Mouse (Mus musculus) stomach, embryonic 16.5 days (tissue): Measurements from ENCODE around the gene Cdh13. TPM values are rescaled to one million over a fixed set of nuclear protein-coding genes. Genes with fewer than 3 reads are reported as not detected.

ENCODE experiments used
- ATAC-seq: fragments of 200-750 bp; cut with Nextera tagmentation; 2 replicates; pipeline ENCODE4 v1.8.0; 2017; ENCODE audit warnings: moderate number of reproducible peaks, moderate TSS enrichment; ENCODE audit not compliant: insufficient read depth, low FRiP score
- H3K27ac ChIP-seq: fragments of 300-500 bp; sonication (generic); 2 replicates; pipeline ENCODE4 v1.5.1; 2014; ENCODE audit warnings: low read length
- H3K27me3 ChIP-seq: fragments of 300-500 bp; sonication (generic); 2 replicates; pipeline ENCODE4 v1.6.1; 2014; ENCODE audit warnings: low read length, control low read depth, mixed read lengths; ENCODE audit not compliant: control insufficient read depth, insufficient read depth
- H3K36me3 ChIP-seq: fragments of 300-500 bp; sonication (generic); 2 replicates; pipeline ENCODE4 v1.6.1; 2014; ENCODE audit warnings: low read length; ENCODE audit not compliant: control insufficient read depth, insufficient read depth
- H3K4me1 ChIP-seq: fragments of 300-500 bp; sonication (generic); 2 replicates; pipeline ENCODE4 v1.6.1; 2014; ENCODE audit warnings: low read length, control low read depth, mixed read lengths; ENCODE audit not compliant: control insufficient read depth, insufficient read depth
- H3K4me2 ChIP-seq: fragments of 300-500 bp; sonication (generic); 2 replicates; pipeline ENCODE4 v1.6.1; 2014; ENCODE audit warnings: low read depth, low read length, mixed read lengths
- H3K4me3 ChIP-seq: fragments of 300-500 bp; sonication (generic); replicated peaks from 2 replicates; pipeline ENCODE4 v1.5.1; 2014; ENCODE audit warnings: mild to moderate bottlenecking, low read length
- H3K9ac ChIP-seq: fragments of 300-500 bp; sonication (generic); 2 replicates; pipeline ENCODE4 v1.6.1; 2014; ENCODE audit warnings: low read length
- H3K9me3 ChIP-seq: fragments of 300-500 bp; sonication (generic); replicated peaks from 2 replicates; pipeline ENCODE4 v1.6.1; 2016; ENCODE audit warnings: low read length, control low read depth; ENCODE audit not compliant: control insufficient read depth
- WGBS: fragments of 180-500 bp; shearing (Covaris S2); extraction: QIAGEN DNeasy Blood & Tissue Kit; methylation state at CpG from one replicate; pipeline ENCODE4 v1.1.7; 2014; 5-methylcytosine and 5-hydroxymethylcytosine counted together
- polyA plus RNA-seq: library from polyadenylated mRNA; unstranded; fragments of >200 nt; fragmentation: Nextera tagmentation; extraction: Ambion mirVana; gene quantifications from 2 replicates; pipeline ENCODE4 v1.2.1, GENCODE M21; 2015

The Cdh13 gene
- polyA plus RNA-seq, 1 experiment from 2014 or later = 19.9 TPM

DNA sequence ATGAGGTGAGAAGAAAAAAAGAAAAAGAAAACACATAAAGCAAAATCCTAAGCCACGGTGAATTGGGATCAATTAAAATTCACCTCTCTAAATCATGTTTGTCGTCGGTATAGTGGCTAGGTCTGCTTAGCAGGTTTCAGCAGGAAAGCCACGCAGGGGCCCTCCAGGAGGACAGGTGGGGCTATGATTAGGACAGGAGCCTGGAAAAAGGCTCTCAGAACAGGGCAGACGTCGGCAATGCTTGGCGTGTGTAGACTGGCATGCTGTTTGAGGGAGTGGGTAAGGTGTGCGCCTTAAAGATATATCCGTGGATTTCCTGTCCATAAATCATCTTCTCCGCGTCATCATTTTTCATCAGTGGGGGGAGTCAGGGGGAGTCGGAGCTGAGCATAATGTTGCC is 32.9 kb downstream of the Cdh13 start:
- 44% methylated on average over 12 of the region's 12 CpGs for WGBS
- Histone ChIP-seq H3K4me3 (no peak overlapping the region), H3K27ac (peak overlapping the region; percentile 66), H3K27me3 (no peaks in the 10 kb centered on the region), H3K4me1 (0 out of 2 replicates have a peak, but pooled peaks cover 2% of the 10 kb centered on the region), H3K4me2 (no peak overlapping the region), H3K9me3 (no peaks in the 10 kb centered on the region), H3K9ac (no peak overlapping the region), H3K36me3 (no peaks in the 10 kb centered on the region)
- 0 out of 2 replicates have a peak, but pooled peaks have one; percentile 59 for ATAC-seq

DNA sequence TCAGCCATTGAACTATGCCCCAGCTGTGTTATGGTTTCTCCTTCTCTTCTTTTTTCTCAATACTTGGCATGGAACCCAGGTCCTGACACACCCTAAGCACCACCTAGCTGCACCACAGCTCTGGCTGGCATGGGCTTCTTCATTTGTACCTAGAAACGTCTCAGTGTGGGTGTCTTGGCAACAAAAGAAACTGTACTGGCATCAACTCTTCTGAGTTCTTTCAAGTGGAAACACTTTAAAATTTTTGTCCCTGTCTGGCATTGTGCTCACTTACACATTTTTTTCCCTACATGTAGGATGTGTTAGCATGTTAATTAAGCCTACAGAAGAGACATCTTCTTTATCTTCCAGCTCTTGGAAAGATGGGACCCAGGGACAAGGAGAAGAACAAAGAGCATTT is 37.0 kb downstream of the Cdh13 start:
- 77% methylated on average over 1 of the region's 1 CpGs for WGBS
- ATAC-seq = no peak

DNA sequence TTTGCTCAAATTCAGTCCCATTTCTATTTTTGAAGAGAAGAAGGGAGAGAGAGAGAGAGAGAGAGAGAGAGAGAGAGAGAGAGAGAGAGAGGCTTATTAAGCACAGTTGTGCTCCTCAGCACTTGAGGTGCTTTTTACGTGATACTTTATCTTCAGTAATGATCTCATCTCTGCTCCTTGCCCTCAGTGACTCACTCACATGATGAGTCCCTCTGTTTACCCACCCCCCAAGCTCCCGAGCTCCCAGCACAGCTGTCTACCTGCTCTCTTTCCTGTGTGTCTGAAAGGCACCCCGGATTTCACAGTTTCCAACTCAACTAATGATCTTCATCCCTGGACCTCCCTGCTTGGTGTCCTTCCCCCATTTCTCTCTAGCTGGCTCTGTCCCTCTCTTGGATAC is 39.9 kb downstream of the Cdh13 start:
- H3K4me2 ChIP-seq = no peak overlapping the region
- H3K9me3 ChIP-seq = no peaks in the 10 kb centered on the region
- H3K27ac ChIP-seq = no peak overlapping the region
- no peak overlapping the region for H3K4me3 ChIP-seq
- no peak for ATAC-seq
- H3K9ac ChIP-seq = no peak overlapping the region
- no peaks in the 10 kb centered on the region for H3K4me1 ChIP-seq
- WGBS = 44% methylated on average over 3 of the region's 3 CpGs
- no peaks in the 10 kb centered on the region for H3K36me3 ChIP-seq
- no peaks in the 10 kb centered on the region for H3K27me3 ChIP-seq

More for the DNA sequence above, 37.0 kb downstream of the Cdh13 start:
- Histone ChIP-seq H3K27me3 (no peaks in the 10 kb centered on the region), H3K4me2 (no peak overlapping the region), H3K36me3 (no peaks in the 10 kb centered on the region), H3K9ac (no peak overlapping the region), H3K9me3 (no peaks in the 10 kb centered on the region), H3K4me1 (no peaks in the 10 kb centered on the region), H3K27ac (no peak overlapping the region), H3K4me3 (no peak overlapping the region)

DNA sequence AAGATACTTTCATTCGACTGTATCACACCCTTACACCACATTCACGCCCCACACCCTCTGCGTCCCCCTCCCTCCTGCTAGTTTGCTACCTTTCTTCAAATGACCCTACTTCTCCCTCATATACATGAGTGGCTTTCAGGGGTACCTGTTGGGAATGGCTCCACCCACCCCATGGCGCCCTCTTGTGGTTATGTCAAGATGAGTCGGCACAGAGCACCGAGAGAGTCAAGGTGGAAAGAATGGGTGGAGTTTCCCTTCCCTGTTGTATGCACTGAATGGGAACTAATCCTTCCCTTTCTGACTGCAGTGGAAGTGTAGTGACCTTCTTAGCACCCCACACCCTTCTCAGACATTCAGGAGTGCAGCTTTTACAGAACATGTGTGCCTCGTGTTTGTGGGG is 51.4 kb downstream of the Cdh13 start:
- Histone ChIP-seq H3K4me3 (no peak overlapping the region), H3K9me3 (no peaks in the 10 kb centered on the region), H3K27me3 (no peaks in the 10 kb centered on the region), H3K9ac (no peak overlapping the region), H3K4me1 (no peaks in the 10 kb centered on the region), H3K4me2 (no peak overlapping the region), H3K27ac (no peak overlapping the region), H3K36me3 (no peaks in the 10 kb centered on the region)
- 79% methylated on average over 7 of the region's 7 CpGs for WGBS
- ATAC-seq = no peak

DNA sequence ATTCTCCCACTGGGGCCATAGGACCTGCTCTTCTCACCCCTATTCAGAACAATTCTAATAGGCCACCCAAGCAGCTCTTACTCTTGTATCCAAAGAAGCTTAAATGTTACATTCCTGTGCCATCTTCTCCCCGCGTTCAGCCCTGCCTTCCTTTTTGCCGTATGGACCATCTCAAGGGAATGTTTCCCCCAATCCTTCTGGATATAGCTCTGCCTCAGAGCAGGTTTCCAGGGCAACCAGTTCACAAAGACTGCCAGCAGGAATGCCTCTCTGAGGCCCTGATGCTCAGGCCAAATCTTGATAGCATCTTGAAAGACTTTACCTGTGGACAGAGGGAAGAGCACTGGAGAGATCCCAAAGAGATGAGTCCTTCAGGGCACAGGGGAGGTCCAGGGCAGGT is 56.2 kb downstream of the Cdh13 start:
- no peak for ATAC-seq
- no peaks in the 10 kb centered on the region for H3K4me1 ChIP-seq
- no peaks in the 10 kb centered on the region for H3K27me3 ChIP-seq
- H3K4me3 ChIP-seq = no peak overlapping the region
- H3K9me3 ChIP-seq = no peaks in the 10 kb centered on the region
- no peaks in the 10 kb centered on the region for H3K36me3 ChIP-seq
- 58% methylated on average over 3 of the region's 3 CpGs for WGBS
- no peak overlapping the region for H3K4me2 ChIP-seq
- H3K9ac ChIP-seq = no peak overlapping the region
- H3K27ac ChIP-seq = no peak overlapping the region

DNA sequence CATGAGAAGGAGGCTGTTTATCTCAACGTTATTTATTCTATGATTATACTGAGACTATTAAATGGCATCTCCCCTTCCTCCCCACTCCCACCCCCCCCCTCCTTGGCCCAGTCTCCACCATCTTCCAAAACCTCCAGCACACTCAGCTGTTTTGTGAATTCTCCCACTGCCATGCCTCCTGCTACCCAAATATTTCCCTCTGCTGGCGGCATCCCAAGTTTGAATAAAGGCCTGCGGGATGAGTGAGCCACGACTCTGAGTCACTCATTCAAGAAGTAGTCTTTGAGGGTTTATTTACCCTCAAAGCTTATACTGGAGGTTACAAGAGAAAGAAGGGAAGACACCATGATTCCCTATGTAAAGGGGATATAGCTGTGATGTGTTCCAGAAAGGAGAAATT is 59.7 kb downstream of the Cdh13 start:
- Histone ChIP-seq H3K27me3 (no peaks in the 10 kb centered on the region), H3K4me2 (no peak overlapping the region), H3K4me1 (no peaks in the 10 kb centered on the region), H3K27ac (no peak overlapping the region), H3K36me3 (no peaks in the 10 kb centered on the region), H3K9ac (no peak overlapping the region), H3K9me3 (no peaks in the 10 kb centered on the region), H3K4me3 (no peak overlapping the region)
- ATAC-seq = no peak
- WGBS = 54% methylated on average over 4 of the region's 4 CpGs

DNA sequence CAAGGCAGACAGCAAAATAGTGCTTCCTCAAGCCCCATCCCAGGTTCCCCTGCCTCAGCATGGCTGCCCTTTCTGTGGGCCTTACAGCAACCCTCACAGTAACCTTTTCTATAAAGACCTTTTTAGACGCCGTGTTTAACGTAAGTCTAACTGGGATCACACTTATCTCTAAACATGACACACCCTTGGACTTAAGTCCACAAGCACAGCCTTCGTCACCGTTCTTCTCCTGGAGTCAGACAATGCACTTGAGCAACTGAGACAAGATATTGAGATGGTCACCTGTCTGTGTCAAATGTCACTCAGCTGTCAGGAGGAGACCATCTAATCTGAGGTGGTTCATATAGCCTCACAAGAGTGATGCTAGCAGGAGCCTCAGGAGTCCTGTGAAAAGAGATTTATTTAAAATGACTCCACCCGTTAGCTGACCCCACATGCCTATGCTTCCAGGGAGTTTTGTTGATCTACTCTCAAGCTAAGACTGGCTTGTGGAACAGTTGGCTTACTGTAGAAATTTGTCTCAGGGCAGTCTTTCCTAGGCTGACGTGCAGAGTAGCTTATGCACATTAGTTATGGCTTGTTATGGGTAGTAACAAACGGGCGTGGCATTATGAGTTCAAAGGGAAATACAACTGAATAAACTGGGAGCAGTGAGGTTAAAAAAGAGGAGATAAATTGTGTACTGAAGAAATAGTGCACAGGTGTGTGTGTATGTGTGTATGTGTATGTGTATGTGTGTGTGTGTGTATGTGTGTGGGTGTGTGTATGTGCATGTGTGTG is 65.4 kb downstream of the Cdh13 start:
- Histone ChIP-seq H3K9ac (no peak overlapping the region), H3K9me3 (no peaks in the 10 kb centered on the region), H3K4me3 (no peak overlapping the region), H3K27ac (no peak overlapping the region), H3K4me2 (no peak overlapping the region), H3K27me3 (no peaks in the 10 kb centered on the region), H3K4me1 (no peaks in the 10 kb centered on the region), H3K36me3 (no peaks in the 10 kb centered on the region)
- ATAC-seq = no peak
- WGBS = 61% methylated on average over 9 of the region's 9 CpGs

DNA sequence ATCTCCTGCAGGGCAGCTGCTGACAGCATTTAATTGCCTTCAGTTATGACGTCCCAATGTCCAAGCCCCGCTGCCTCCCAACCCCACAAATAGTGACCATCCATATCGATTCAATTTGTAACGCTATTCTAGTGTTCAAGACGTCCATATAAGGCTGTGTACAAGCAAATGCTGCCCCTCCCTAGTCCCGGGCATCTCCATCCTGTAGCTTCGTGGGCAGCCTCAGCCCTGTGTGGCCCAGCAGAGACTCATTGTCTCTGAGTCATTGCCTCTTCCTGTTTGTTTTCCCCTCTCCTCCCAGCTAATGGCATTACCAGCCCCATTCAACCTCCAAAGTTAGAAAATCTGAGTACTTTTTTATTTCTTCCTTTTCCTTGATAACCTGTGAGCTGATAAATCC is 66.6 kb downstream of the Cdh13 start:
- H3K4me2 ChIP-seq = no peak overlapping the region
- no peak overlapping the region for H3K4me3 ChIP-seq
- H3K27me3 ChIP-seq = no peaks in the 10 kb centered on the region
- WGBS = 71% methylated on average over 7 of the region's 7 CpGs
- H3K9ac ChIP-seq = no peak overlapping the region
- H3K4me1 ChIP-seq = no peaks in the 10 kb centered on the region
- H3K36me3 ChIP-seq = no peaks in the 10 kb centered on the region
- ATAC-seq = no peak
- no peak overlapping the region for H3K27ac ChIP-seq
- H3K9me3 ChIP-seq = no peaks in the 10 kb centered on the region

DNA sequence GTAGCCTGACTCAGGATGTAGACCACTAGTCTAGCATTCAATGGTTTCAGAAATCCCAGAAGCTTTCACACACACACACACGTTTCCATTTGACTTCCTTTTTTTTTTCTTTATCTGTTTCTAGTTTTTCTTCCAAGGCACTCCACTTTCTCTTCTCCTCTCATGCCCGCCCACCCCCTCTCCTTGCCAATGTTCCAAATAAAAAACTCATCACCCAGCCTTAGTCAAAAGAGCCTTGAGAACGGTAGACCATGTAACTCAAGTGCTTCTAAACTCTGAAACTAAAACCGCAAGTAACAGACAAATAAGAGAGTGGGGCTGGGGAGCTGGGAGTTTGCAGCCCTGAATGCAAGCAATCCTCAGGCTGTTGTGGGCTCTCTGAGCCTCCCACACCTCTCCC is 69.5 kb downstream of the Cdh13 start:
- ATAC-seq = no peak

More for the DNA sequence above, 69.5 kb downstream of the Cdh13 start:
- WGBS = 80% methylated on average over 4 of the region's 4 CpGs
- Histone ChIP-seq H3K27ac (no peak overlapping the region), H3K27me3 (no peaks in the 10 kb centered on the region), H3K4me3 (no peak overlapping the region), H3K4me1 (no peaks in the 10 kb centered on the region), H3K9me3 (no peaks in the 10 kb centered on the region), H3K36me3 (no peaks in the 10 kb centered on the region), H3K9ac (no peak overlapping the region), H3K4me2 (no peak overlapping the region)
